Mouse (Mus musculus) CH12.LX (cell line): ENCODE data around the gene Abr. TPM values are rescaled to one million over a fixed set of nuclear protein-coding genes. Genes with fewer than 3 reads are reported as not detected.

ENCODE experiments used
- DNase-seq: peaks from one replicate; pipeline ENCODE4 v3.0.0-alpha.2; 2013; ENCODE audit errors: extremely low read depth
- H3K27ac ChIP-seq: 2 replicates; pipeline ENCODE4 v1.5.1; 2012; ENCODE audit warnings: low read depth, mild to moderate bottlenecking, control low read depth, moderate library complexity; ENCODE audit not compliant: insufficient read depth
- H3K27me3 ChIP-seq: replicated peaks from 2 replicates; pipeline ENCODE3; 2012; ENCODE audit warnings: inconsistent platforms
- H3K36me3 ChIP-seq, 2 experiments: replicated peaks in 1 of 2; 2 replicates each; pipeline versions ENCODE3 to v1.6.1; 2012; ENCODE audit warnings: inconsistent platforms in 1 of 2, low read length in 1 of 2, mild to moderate bottlenecking in 1 of 2, mixed read lengths in 1 of 2, moderate library complexity in 1 of 2; ENCODE audit not compliant: control insufficient read depth in 1 of 2, insufficient read depth in 1 of 2
- H3K4me1 ChIP-seq, 2 experiments: 2 replicates each; pipeline ENCODE4 v1.6.1; 2012; ENCODE audit warnings: inconsistent platforms in 1 of 2, moderate library complexity in 1 of 2; ENCODE audit not compliant: insufficient read depth in 2 of 2, control insufficient read depth in 1 of 2
- H3K4me2 ChIP-seq: 2 replicates; pipeline ENCODE4 v1.6.1; 2012; ENCODE audit warnings: low read depth, mild to moderate bottlenecking, control low read depth; ENCODE audit not compliant: poor library complexity, insufficient read depth, severe bottlenecking
- H3K4me3 ChIP-seq, 3 experiments: fragments of 150-350 bp in 1 of 3; sonication (generic) in 1 of 3; replicated peaks in 1 of 3; 2 replicates each; pipeline versions ENCODE3 to v1.5.1; 2011 to 2012; ENCODE audit warnings: low read depth in 2 of 3, low read length in 2 of 3, mild to moderate bottlenecking in 2 of 3, moderate library complexity in 2 of 3, control low read depth in 1 of 3, improper control_type of control experiment in 1 of 3, inconsistent platforms in 1 of 3, mixed read lengths in 1 of 3; ENCODE audit not compliant: poor library complexity in 1 of 3
- H3K79me2 ChIP-seq: replicated peaks from 2 replicates; pipeline ENCODE4 v1.6.1; 2012; ENCODE audit warnings: mild to moderate bottlenecking, moderate library complexity; ENCODE audit not compliant: control insufficient read depth, poor library complexity, insufficient read depth, severe bottlenecking; ENCODE audit errors: extremely low read depth
- H3K9ac ChIP-seq: 2 replicates; pipeline ENCODE4 v1.6.1; 2012; ENCODE audit warnings: low read depth, mild to moderate bottlenecking, control low read depth, moderate library complexity; ENCODE audit not compliant: insufficient read depth
- H3K9me3 ChIP-seq: replicated peaks from 2 replicates; pipeline ENCODE3; 2012; ENCODE audit warnings: low read length, inconsistent platforms, mixed read lengths
- BHLHE40 ChIP-seq: IDR thresholded peaks from 2 replicates; pipeline ENCODE4 v1.6.1; 2011; ENCODE audit warnings: mild to moderate bottlenecking, low read depth, low read length, improper control_type of control experiment
- CHD2 ChIP-seq: IDR thresholded peaks from 2 replicates; pipeline ENCODE4 v1.6.1; 2011; ENCODE audit warnings: low read length, improper control_type of control experiment
- CTCF ChIP-seq, 2 experiments: IDR thresholded peaks in 1 of 2; conservative IDR thresholded peaks in 1 of 2; 2 replicates each; pipeline ENCODE4 v1.5.1; 2011 to 2012; ENCODE audit warnings: low read depth in 2 of 2, low read length in 2 of 2, improper control_type of control experiment in 1 of 2, inconsistent platforms in 1 of 2, mild to moderate bottlenecking in 1 of 2, moderate library complexity in 1 of 2
- ELF1 ChIP-seq: IDR thresholded peaks from 2 replicates; pipeline ENCODE4 v1.6.1; 2014; ENCODE audit warnings: low read depth, mild to moderate bottlenecking, inconsistent platforms, low read length, improper control_type of control experiment
- GABPA ChIP-seq: IDR thresholded peaks from 2 replicates; pipeline ENCODE4 v1.6.1; 2012; ENCODE audit warnings: low read depth, low read length, improper control_type of control experiment, inconsistent platforms; ENCODE audit not compliant: insufficient replicate concordance
- JUND ChIP-seq: conservative IDR thresholded peaks from 2 replicates; pipeline ENCODE4 v1.6.1; 2011; ENCODE audit warnings: low read depth, low read length, improper control_type of control experiment
- MAFK ChIP-seq: IDR thresholded peaks from 2 replicates; pipeline ENCODE4 v1.6.1; 2011; ENCODE audit warnings: low read length, improper control_type of control experiment; ENCODE audit not compliant: insufficient replicate concordance
- MAX ChIP-seq: IDR thresholded peaks from 2 replicates; pipeline ENCODE4 v1.6.1; 2011; ENCODE audit warnings: low read length, improper control_type of control experiment
- MEF2A ChIP-seq: IDR thresholded peaks from 2 replicates; pipeline ENCODE4 v1.6.1; 2014; ENCODE audit warnings: low read depth, mild to moderate bottlenecking, inconsistent platforms, low read length, improper control_type of control experiment, borderline replicate concordance
- NELFE ChIP-seq: IDR thresholded peaks from 2 replicates; pipeline ENCODE4 v1.6.1; 2011; ENCODE audit warnings: low read depth, low read length, improper control_type of control experiment
- NRF1 ChIP-seq: IDR thresholded peaks from 2 replicates; pipeline ENCODE4 v1.6.1; 2014; ENCODE audit warnings: low read depth, mild to moderate bottlenecking, inconsistent platforms, low read length, improper control_type of control experiment, moderate library complexity
- POLR2AphosphoS2 ChIP-seq: IDR thresholded peaks from 2 replicates; pipeline ENCODE4 v1.6.1; 2011; ENCODE audit warnings: low read depth, low read length, improper control_type of control experiment
- RAD21 ChIP-seq: IDR thresholded peaks from 2 replicates; pipeline ENCODE4 v1.6.1; 2011; ENCODE audit warnings: low read depth, mild to moderate bottlenecking, low read length, improper control_type of control experiment, moderate library complexity
- SIN3A ChIP-seq: IDR thresholded peaks from 2 replicates; pipeline ENCODE4 v1.6.1; 2012; ENCODE audit warnings: low read length, improper control_type of control experiment, inconsistent platforms
- SMC3 ChIP-seq: IDR thresholded peaks from 2 replicates; pipeline ENCODE4 v1.6.1; 2011; ENCODE audit warnings: low read depth, low read length, improper control_type of control experiment
- TBP ChIP-seq: conservative IDR thresholded peaks from 2 replicates; pipeline ENCODE4 v1.6.1; 2011; ENCODE audit warnings: low read depth, low read length, improper control_type of control experiment
- TCF12 ChIP-seq: IDR thresholded peaks from 2 replicates; pipeline ENCODE4 v1.6.1; 2014; ENCODE audit warnings: low read depth, mild to moderate bottlenecking, inconsistent platforms, low read length, improper control_type of control experiment
- UBTF ChIP-seq: IDR thresholded peaks from 2 replicates; pipeline ENCODE4 v1.6.1; 2012; ENCODE audit warnings: low read depth, mild to moderate bottlenecking, inconsistent platforms, low read length, improper control_type of control experiment, moderate library complexity
- ZC3H11A ChIP-seq: IDR thresholded peaks from 2 replicates; pipeline ENCODE4 v1.6.1; 2012; ENCODE audit warnings: low read depth, mild to moderate bottlenecking, inconsistent platforms, low read length, improper control_type of control experiment
- ZMIZ1 ChIP-seq: IDR thresholded peaks from 2 replicates; pipeline ENCODE4 v1.6.1; 2012; ENCODE audit warnings: low read depth, mild to moderate bottlenecking, inconsistent platforms, low read length, improper control_type of control experiment
- dilution Hi-C: fragments of 300-500 bp; cut with MboI; formaldehyde crosslinking; loops from 2 replicates; pipeline ENCODE4 v1.14.3; 2020; ENCODE audit warnings: low sequenced_read_pairs; ENCODE audit not compliant: extremely low pct_unique_long_range_greater_than_20kb, extremely low pct_ligation_motif_present
- in situ Hi-C: fragments of 300-500 bp; cut with MboI; formaldehyde crosslinking; loops from 3 replicates; pipeline ENCODE4 v1.14.3; 2019; ENCODE audit warnings: low sequenced_read_pairs, low pct_ligation_motif_present, low pct_unique_long_range_greater_than_20kb, mixed read lengths
- polyA plus RNA-seq: library from polyadenylated mRNA; unstranded; fragments of >175 nt; gene quantifications from 2 replicates; pipeline ENCODE4 v1.2.1, GENCODE M21; 2012; ENCODE audit warnings: low read depth; ENCODE audit not compliant: insufficient read length
- total RNA-seq, 2 experiments: library from RNA; depleted of rRNA; stranded (reverse); fragments of 300-350 nt in 1 of 2; fragments of >200 nt in 1 of 2; gene quantifications; 2 replicates each; pipeline ENCODE4 v1.2.3; 2012 to 2014

The Abr gene
- total and polyA plus RNA-seq, 3 experiments = 21.0 to 49.5 (median 37.4) TPM

DNA sequence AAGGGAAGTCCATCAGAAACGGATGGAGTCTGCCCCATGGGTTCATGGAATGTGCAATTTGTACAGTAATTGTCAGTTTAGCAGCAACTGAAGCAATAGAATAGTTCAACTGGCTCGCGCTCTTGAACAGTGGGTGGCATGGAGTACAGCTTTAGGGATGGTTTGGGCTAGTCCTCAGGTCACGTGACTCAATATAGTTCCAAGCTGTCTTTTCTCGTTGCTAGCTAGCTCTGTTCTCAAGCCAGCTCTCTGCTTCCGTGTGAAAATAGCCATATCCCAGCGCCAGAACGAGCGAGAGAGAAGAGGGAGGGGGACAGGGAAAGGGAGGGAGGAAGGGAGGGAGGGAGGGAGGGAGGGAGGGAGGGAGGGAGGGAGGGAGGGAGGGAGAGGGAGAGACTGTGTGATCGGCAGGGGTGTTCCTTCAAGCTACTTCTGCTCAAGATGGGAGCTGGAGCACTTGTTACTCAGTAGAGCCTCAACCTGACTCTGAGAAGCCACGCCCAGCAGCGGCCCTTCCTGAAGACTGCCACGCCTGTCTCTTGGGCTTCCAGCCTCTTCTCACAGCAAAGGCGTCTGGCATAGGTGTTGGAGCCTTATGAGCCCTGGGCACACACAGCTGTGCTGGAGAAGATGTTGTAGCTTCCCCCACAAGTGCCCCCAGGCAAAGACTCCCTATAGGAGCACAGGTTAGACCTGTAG is 28.9 kb upstream of the Abr start:
- H3K4me3 ChIP-seq = no peak overlapping the region
- no peaks in the 10 kb centered on the region for H3K79me2 ChIP-seq
- no peak overlapping the region for H3K9ac ChIP-seq
- peaks cover 6 to 9% of the 10 kb centered on the region in 2 experiments; a peak in 2 of 4 replicates for H3K4me1 ChIP-seq
- no peak overlapping the region for H3K27ac ChIP-seq
- in situ Hi-C loops (no loop called here), dilution Hi-C loops (no loop called here)
- no peaks in the 10 kb centered on the region for H3K36me3 ChIP-seq
- peaks cover 10% of the 10 kb centered on the region for H3K27me3 ChIP-seq
- no peak for TF ChIP-seq CHD2
- TF ChIP-seq BHLHE40 = no peak
- TF ChIP-seq JUND = no peak
- no peak for TF ChIP-seq MAX
- no peak for TF ChIP-seq SMC3
- TF ChIP-seq ZMIZ1 = no peak
- no peak for TF ChIP-seq ELF1
- TF ChIP-seq SIN3A = no peak
- TF ChIP-seq UBTF = no peak
- no peak for TF ChIP-seq POLR2AphosphoS2
- TF ChIP-seq CTCF (conservative IDR thresholded peaks at IDR 0.05 in 1 of 2, IDR thresholded peaks at IDR 0.05 in 1 of 2; ENCODE audit: low read depth in 2 of 2, low read length in 2 of 2) = no peak
- no peak for TF ChIP-seq MAFK
- no peak for TF ChIP-seq TCF12
- H3K9me3 ChIP-seq = peaks cover 2% of the 10 kb centered on the region
- no peak overlapping the region for H3K4me2 ChIP-seq
- DNase-seq = no peak

DNA sequence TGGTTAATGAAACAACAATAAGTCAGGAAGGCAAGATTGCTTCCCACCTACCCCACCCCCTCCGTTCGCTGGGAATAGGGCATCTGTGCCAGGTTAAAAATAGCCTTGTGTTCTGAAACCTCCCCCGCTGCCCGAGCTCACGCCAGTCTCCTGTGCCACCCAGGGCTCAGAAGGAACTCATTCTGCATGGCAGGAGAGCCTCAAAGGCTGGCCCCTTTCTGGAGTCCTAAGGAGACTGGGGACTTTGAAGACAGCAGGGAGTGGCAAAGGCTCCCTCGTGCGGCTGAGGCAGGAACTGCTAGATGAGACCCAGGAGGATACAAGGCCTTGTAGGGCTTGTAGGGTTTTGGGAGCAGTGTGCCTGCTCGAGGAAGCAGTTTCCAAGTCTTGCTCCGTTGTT is 25.4 kb upstream of the Abr start:
- H3K4me3 ChIP-seq = no peak overlapping the region
- H3K27ac ChIP-seq = no peak overlapping the region
- no peaks in the 10 kb centered on the region for H3K36me3 ChIP-seq
- peaks cover 8 to 22% of the 10 kb centered on the region in 2 experiments for H3K4me1 ChIP-seq
- dilution Hi-C loops = no loop called here
- H3K4me2 ChIP-seq = no peak overlapping the region
- no peak overlapping the region for H3K9ac ChIP-seq
- H3K79me2 ChIP-seq = no peaks in the 10 kb centered on the region
- H3K9me3 ChIP-seq = peaks cover 2% of the 10 kb centered on the region
- peak; percentile 90 for DNase-seq
- H3K27me3 ChIP-seq = peaks cover 19% of the 10 kb centered on the region
- in situ Hi-C loops = loop anchor here (10.0 kb wide), 2 partner anchors 103 to 193 kb away; no protein-coding TSS in a partner anchor
- TF ChIP-seq RAD21 (peak; percentile 96), MEF2A (0 out of 2 replicates have a peak, but pooled peaks have one; percentile 19), GABPA (no peak), NRF1 (0 out of 2 replicates have a peak, but pooled peaks have one; percentile 6), NELFE (peak; percentile 48; the same call in 1 of the 2 replicates), SMC3 (peak; percentile 94), TBP (no peak), ZC3H11A (peak; percentile 81), CTCF (conservative IDR thresholded peaks at IDR 0.05 in 1 of 2, IDR thresholded peaks at IDR 0.05 in 1 of 2; ENCODE audit: low read depth in 2 of 2, low read length in 2 of 2) (peak; percentile 91 to 99)
- TF ChIP-seq, all 38 proteins: peak for 7
